Mouse (Mus musculus) forebrain, postnatal 0 days (tissue): Measurements from ENCODE around the gene Gata5. TPM values are rescaled to one million over a fixed set of nuclear protein-coding genes. Genes with fewer than 3 reads are reported as not detected.

Experiments
- ATAC-seq: fragments of 200-750 bp; cut with Nextera tagmentation; 2 replicates; pipeline ENCODE4 v1.8.0; 2017; ENCODE audit warnings: mild to moderate bottlenecking, moderate library complexity
- DNase-seq: peaks from one replicate; pipeline ENCODE4 v3.0.0-alpha.2; 2015
- H3K27ac ChIP-seq: fragments of 300-500 bp; sonication (generic); 2 replicates; pipeline ENCODE4 v1.5.1; 2014; ENCODE audit warnings: low read depth, mild to moderate bottlenecking, antibody characterized with exemption, low read length, moderate library complexity, mixed read lengths
- H3K27me3 ChIP-seq: fragments of 300-500 bp; sonication (generic); 2 replicates; pipeline ENCODE4 v1.6.1; 2014; ENCODE audit warnings: mild to moderate bottlenecking, low read length, mixed read lengths; ENCODE audit not compliant: insufficient read depth
- H3K36me3 ChIP-seq: fragments of 300-500 bp; sonication (generic); 2 replicates; pipeline ENCODE4 v1.6.1; 2014; ENCODE audit warnings: mild to moderate bottlenecking, moderate library complexity; ENCODE audit not compliant: insufficient read depth
- H3K4me1 ChIP-seq: fragments of 300-500 bp; sonication (generic); 2 replicates; pipeline ENCODE4 v1.6.1; 2014; ENCODE audit warnings: antibody characterized with exemption; ENCODE audit not compliant: insufficient read depth
- H3K4me2 ChIP-seq: fragments of 300-500 bp; sonication (generic); 2 replicates; pipeline ENCODE4 v1.6.1; 2014; ENCODE audit warnings: low read depth, mild to moderate bottlenecking, moderate library complexity
- H3K4me3 ChIP-seq: fragments of 300-500 bp; sonication (generic); 2 replicates; pipeline ENCODE4 v1.5.1; 2014; ENCODE audit warnings: low read depth, low read length, mixed read lengths
- H3K9ac ChIP-seq: fragments of 300-500 bp; sonication (generic); 2 replicates; pipeline ENCODE4 v1.6.1; 2014; ENCODE audit warnings: mild to moderate bottlenecking
- H3K9me3 ChIP-seq: fragments of 300-500 bp; sonication (generic); 2 replicates; pipeline ENCODE4 v1.6.1; 2016; ENCODE audit warnings: low read length
- CTCF ChIP-seq: sonication (generic); IDR thresholded peaks from 2 replicates; pipeline ENCODE4 v1.5.1; 2016; ENCODE audit warnings: antibody characterized with exemption, control low read depth, low read depth
- WGBS: fragments of 180-500 bp; shearing (Covaris S2); extraction: QIAGEN DNeasy Blood & Tissue Kit; methylation state at CpG from one replicate; pipeline ENCODE4 v1.1.7; 2014; 5-methylcytosine and 5-hydroxymethylcytosine counted together
- polyA plus RNA-seq: library from polyadenylated mRNA; unstranded; fragments of >200 nt; fragmentation: Nextera tagmentation; extraction: Ambion mirVana; gene quantifications from 2 replicates; pipeline ENCODE4 v1.2.1, GENCODE M21; 2015
- total RNA-seq: library from RNA; depleted of rRNA; stranded (reverse); fragments of >200 nt; gene quantifications from 2 replicates; pipeline ENCODE4 v1.2.3, GENCODE M21; 2014; rRNA removed

The Gata5 gene
- total RNA-seq = not detected in 2 replicates
- polyA plus RNA-seq = not detected in 2 replicates

DNA sequence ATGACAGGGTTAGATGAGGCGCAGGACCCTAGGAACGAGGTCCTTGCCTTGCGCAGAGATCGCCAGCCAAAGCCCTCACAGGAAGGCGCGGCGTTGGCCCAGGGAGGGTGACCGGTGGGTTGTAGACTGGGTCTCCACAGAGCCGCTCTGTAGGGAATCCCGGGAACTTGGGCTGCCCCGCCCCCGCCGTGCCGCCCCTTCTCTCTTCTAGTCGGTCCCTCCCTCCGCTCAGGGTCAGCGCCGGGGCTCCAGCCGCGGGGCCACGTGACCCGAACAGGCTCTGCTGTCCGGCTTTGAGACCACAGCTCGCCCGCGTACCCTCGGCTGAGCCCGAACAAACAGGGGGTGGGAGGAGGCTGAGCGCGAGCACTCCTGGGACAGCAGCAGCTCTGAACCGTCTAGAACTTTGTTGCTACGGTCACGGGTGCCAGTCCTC is at the start of gene Gata5:
Gene Gata5 (minus strand): TSS at position 149 of the 436 bp plus-strand sequence.
- 1% methylated on average over 33 of the region's 33 CpGs for WGBS
- no peak for DNase-seq
- H3K27me3 ChIP-seq = peaks cover 64% of the 10 kb centered on the region
- peak within 1 kb of the TSS; percentile 18 for H3K4me3 ChIP-seq
- 0 out of 2 replicates have a peak within 1 kb of the TSS, but pooled peaks have one; percentile 14 for H3K9ac ChIP-seq
- no peak for TF ChIP-seq CTCF
- H3K27ac ChIP-seq = no peak within 1 kb of the TSS
- ATAC-seq = no peak
- no peaks in the 10 kb centered on the region for H3K36me3 ChIP-seq
- peak within 1 kb of the TSS; percentile 43 for H3K4me2 ChIP-seq
- 0 out of 2 replicates have a peak, but pooled peaks cover 5% of the 10 kb centered on the region for H3K4me1 ChIP-seq
- H3K9me3 ChIP-seq = no peaks in the 10 kb centered on the region

DNA sequence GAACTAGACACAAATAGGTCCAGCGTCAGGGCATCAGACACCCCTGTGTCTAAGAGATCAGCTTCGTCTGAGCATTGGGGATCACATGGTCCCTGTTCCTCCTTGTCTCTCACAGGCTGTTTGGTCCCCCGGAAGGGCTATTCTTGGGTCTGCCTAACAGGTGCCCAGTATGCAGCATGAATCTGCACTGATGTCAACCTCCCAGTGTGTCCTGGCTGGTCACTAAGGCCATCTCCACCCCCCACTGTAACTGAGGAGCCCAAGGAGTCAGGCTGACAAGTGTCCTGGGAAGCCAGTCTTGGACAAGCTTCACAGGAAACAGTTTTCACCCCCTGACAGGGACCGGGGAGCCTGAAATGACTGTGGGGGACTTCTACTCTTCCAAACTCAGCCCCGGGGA is 42.2 kb upstream of the Gata5 start:
- Histone ChIP-seq H3K9ac (no peak overlapping the region), H3K27me3 (no peaks in the 10 kb centered on the region), H3K9me3 (no peaks in the 10 kb centered on the region), H3K4me1 (no peaks in the 10 kb centered on the region), H3K36me3 (no peaks in the 10 kb centered on the region), H3K4me3 (no peak overlapping the region), H3K4me2 (no peak overlapping the region), H3K27ac (no peak overlapping the region)
- DNase-seq = no peak
- 85% methylated on average over 5 of the region's 5 CpGs for WGBS
- no peak for TF ChIP-seq CTCF
- ATAC-seq = no peak

DNA sequence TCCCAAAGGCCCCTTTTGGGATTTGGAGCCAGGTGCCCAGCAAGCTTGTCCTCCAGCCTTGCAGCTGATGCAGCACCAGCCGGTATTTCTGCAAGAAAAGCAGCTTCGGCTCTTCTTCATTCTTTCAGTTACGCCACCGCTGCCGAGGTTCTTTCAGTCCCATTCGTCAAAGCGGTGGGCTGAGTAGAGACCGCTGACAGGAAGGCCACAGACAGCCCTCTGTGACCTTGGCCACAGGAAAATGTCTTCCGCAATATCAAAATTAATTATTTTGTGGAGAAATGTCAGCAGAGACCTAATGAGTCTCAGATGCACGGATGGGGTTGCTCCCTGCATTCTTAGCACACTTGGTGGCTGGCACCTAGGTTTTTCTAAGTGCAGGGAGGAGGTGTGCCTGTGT is 38.8 kb upstream of the Gata5 start:
- ATAC-seq (no peak), DNase-seq (no peak)
- no peak overlapping the region for H3K27ac ChIP-seq
- no peaks in the 10 kb centered on the region for H3K27me3 ChIP-seq
- no peak for TF ChIP-seq CTCF
- H3K9me3 ChIP-seq = no peaks in the 10 kb centered on the region
- H3K4me3 ChIP-seq = no peak overlapping the region
- H3K4me1 ChIP-seq = no peaks in the 10 kb centered on the region
- no peak overlapping the region for H3K9ac ChIP-seq
- H3K4me2 ChIP-seq = no peak overlapping the region
- 90% methylated on average over 10 of the region's 10 CpGs for WGBS
- H3K36me3 ChIP-seq = no peaks in the 10 kb centered on the region

- DNase-seq (no peak), ATAC-seq (no peak)
- H3K4me2 ChIP-seq = no peak overlapping the region
- H3K27ac ChIP-seq = no peak overlapping the region
- no peaks in the 10 kb centered on the region for H3K27me3 ChIP-seq
- H3K9me3 ChIP-seq = no peaks in the 10 kb centered on the region
- H3K9ac ChIP-seq = no peak overlapping the region
- H3K4me1 ChIP-seq = no peaks in the 10 kb centered on the region
- WGBS = 79% methylated on average over 5 of the region's 5 CpGs
- no peak overlapping the region for H3K4me3 ChIP-seq
- no peak for TF ChIP-seq CTCF
- no peaks in the 10 kb centered on the region for H3K36me3 ChIP-seq
Observed at GRCm38 (mm10) chr2:180368359-180368758, 33.9 kb upstream of the Gata5 start.

- H3K4me1 ChIP-seq = no peaks in the 10 kb centered on the region
- WGBS = 83% methylated on average over 4 of the region's 4 CpGs
- no peak overlapping the region for H3K4me2 ChIP-seq
- DNase-seq (no peak), ATAC-seq (no peak)
- H3K27ac ChIP-seq = no peak overlapping the region
- H3K9me3 ChIP-seq = no peaks in the 10 kb centered on the region
- H3K9ac ChIP-seq = no peak overlapping the region
- H3K4me3 ChIP-seq = no peak overlapping the region
- H3K27me3 ChIP-seq = no peaks in the 10 kb centered on the region
- TF ChIP-seq CTCF = no peak
- H3K36me3 ChIP-seq = no peaks in the 10 kb centered on the region
Observed at GRCm38 (mm10) chr2:180367350-180367749, 32.9 kb upstream of the Gata5 start.

- no peaks in the 10 kb centered on the region for H3K36me3 ChIP-seq
- no peaks in the 10 kb centered on the region; the same call in 1 of the 2 replicates for H3K27me3 ChIP-seq
- H3K4me3 ChIP-seq = no peak overlapping the region
- no peaks in the 10 kb centered on the region for H3K9me3 ChIP-seq
- WGBS = 84% methylated on average over 3 of the region's 3 CpGs
- DNase-seq (no peak), ATAC-seq (no peak)
- H3K4me2 ChIP-seq = no peak overlapping the region
- H3K9ac ChIP-seq = no peak overlapping the region
- H3K27ac ChIP-seq = no peak overlapping the region
- no peak for TF ChIP-seq CTCF
- H3K4me1 ChIP-seq = no peaks in the 10 kb centered on the region
Observed at GRCm38 (mm10) chr2:180363434-180363720, 28.9 kb upstream of the Gata5 start.

DNA sequence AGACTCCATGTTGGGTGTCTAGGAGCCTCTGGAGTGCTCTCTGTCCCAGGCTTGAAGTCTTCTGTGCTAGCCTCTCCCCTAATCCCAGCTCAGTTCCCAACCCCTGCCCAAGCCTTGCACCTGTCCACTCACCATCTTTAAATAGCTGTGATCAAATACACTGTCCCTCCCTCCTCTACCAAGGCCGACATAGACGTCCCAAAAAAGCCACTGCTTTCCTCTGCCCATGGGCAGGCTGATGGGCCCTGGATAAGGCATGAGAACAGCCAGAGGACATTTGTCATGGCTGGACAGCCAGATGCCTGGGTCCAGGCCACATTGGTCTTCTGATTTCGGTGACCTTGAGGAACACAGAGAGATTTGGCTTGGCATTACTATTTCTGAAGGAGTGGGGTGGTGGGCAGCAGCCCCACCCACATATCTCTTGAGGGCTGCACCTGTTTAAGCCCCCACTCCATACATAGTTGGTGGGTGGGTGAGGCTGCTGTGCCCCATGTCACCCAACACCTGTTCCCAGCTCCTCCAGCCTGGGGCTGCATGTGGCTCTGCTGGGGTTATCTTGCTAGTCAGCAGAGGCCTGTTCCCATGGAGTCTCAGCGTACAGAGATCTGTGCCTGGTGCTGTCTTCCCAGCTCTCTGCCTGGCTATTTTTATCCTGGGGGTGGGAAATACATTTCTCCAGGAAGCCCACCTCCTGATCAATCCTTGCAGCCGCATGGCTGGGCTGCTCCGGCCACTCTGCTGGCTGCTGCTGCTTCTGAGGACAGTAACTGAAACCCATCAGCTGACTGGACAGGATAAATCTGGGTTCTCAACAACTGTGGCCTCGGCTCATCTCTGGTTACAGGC is 28.3 kb upstream of the Gata5 start:
- Histone ChIP-seq H3K27ac (no peak overlapping the region), H3K27me3 (no peaks in the 10 kb centered on the region; the same call in 1 of the 2 replicates), H3K4me1 (no peaks in the 10 kb centered on the region), H3K36me3 (no peaks in the 10 kb centered on the region), H3K4me3 (no peak overlapping the region), H3K9ac (no peak overlapping the region), H3K4me2 (no peak overlapping the region), H3K9me3 (no peaks in the 10 kb centered on the region)
- WGBS = 79% methylated on average over 7 of the region's 7 CpGs
- DNase-seq = no peak
- ATAC-seq = no peak
- TF ChIP-seq CTCF = no peak
